Mouse (Mus musculus) cerebellum, adult 8-10 months (tissue): Measurements from ENCODE around the gene Tcta.

ENCODE experiments used
- DNase-seq: peaks from one replicate; pipeline ENCODE4 v3.0.0; 2022

Gene Tcta

GRCm38 (mm10) chr9:108267691-108268090 lies 38.3 kb downstream of the Tcta start:
- DNase-seq = no peak

- DNase-seq = no peak
Observed at GRCm38 (mm10) chr9:108266261-108266935, 39.6 kb downstream of the Tcta start.

GRCm38 (mm10) chr9:108264191-108264921 lies 41.6 kb downstream of the Tcta start:
- DNase-seq = peak; percentile 46

- DNase-seq = peak; percentile 99
Observed at GRCm38 (mm10) chr9:108263690-108264190, 42.2 kb downstream of the Tcta start, which contains the start of gene Dag1. Gene Dag1 (minus strand): TSS chr9:108263958.

- no peak for DNase-seq
Observed at GRCm38 (mm10) chr9:108263131-108263681, 42.8 kb downstream of the Tcta start.

- DNase-seq = no peak
Observed at GRCm38 (mm10) chr9:108262494-108263049, 43.4 kb downstream of the Tcta start.

GRCm38 (mm10) chr9:108261865-108262264 lies 44.1 kb downstream of the Tcta start:
- DNase-seq = no peak

- no peak for DNase-seq
Observed at GRCm38 (mm10) chr9:108260526-108260925, 45.4 kb downstream of the Tcta start.
